28 mouse cellular contexts compared by ENCODE assay signal in the genomic region with DNA sequence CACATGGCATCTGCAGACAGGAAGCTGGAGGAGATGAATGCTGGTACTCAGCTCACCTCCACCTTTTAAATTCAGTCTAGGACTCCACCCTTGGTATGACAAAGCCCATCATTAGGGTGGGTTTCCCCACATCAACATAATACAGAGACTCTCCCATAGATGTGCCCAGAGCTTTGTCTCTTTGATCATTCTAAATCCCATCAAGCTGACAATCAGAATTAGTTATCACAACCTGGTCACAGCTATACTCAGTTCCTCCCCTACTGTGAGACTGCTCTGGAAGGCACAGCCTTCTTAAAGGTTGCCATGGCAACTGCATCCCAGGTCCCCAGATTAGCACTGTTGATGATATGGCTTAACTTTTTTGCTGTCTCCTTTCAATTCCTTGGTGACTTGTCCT.
"Had no signal": no experiment of that assay in that cellular context is flagged by ENCODE, and none has a peak within 500 bp of the region (broad histone marks: within the 10 kb centered on the region; RNA-seq: fewer than 3 reads in every experiment).

No protein-coding gene starts in this region.

- H3K27ac ChIP-seq: gastrocnemius, adult 2 months; heart, embryonic 10.5 days; hindbrain, embryonic 10.5 days; hindbrain, embryonic 12.5 days; hindbrain, embryonic 14.5 days; intestine, embryonic 15.5 days; kidney, embryonic 15.5 days; kidney, postnatal 0 days; layer of hippocampus, adult 2 months; left cerebral cortex, adult 2 months; limb, embryonic 10.5 days; limb, embryonic 12.5 days; liver, embryonic 13.5 days had no signal

- H3K4me3 ChIP-seq: gastrocnemius, adult 2 months; heart, embryonic 10.5 days; heart, embryonic 12.5 days; hindbrain, embryonic 10.5 days; hindbrain, embryonic 12.5 days; intestine, embryonic 15.5 days; kidney, embryonic 15.5 days; layer of hippocampus, adult 2 months; left cerebral cortex, adult 2 months; limb, embryonic 10.5 days; limb, embryonic 12.5 days; liver, embryonic 13.5 days had no signal

- DNase-seq: gastrocnemius, adult 2 months; gastrocnemius, postnatal 10 days; gastrocnemius, postnatal 25 days; heart, adult 18-20 months; heart, postnatal 10 days; heart, postnatal 4 days; kidney, adult 18-20 months; kidney, adult 8-10 months; kidney, postnatal 14 days; kidney, postnatal 36 days; liver; liver, embryonic 13.5 days had no signal

- ATAC-seq: hindbrain, embryonic 16.5 days; inflammation-experienced regulatory T-cells, adult 6 months; intestine, embryonic 15.5 days; intestine, postnatal 0 days had no signal

- H3K36me3 ChIP-seq: heart, embryonic 10.5 days; heart, embryonic 12.5 days; hindbrain, embryonic 10.5 days; hindbrain, embryonic 12.5 days; intestine, embryonic 15.5 days; kidney, embryonic 15.5 days; limb, embryonic 10.5 days; limb, embryonic 12.5 days; liver, embryonic 13.5 days had no signal

- H3K4me1 ChIP-seq: heart, embryonic 10.5 days; heart, embryonic 12.5 days; hindbrain, embryonic 10.5 days; hindbrain, embryonic 12.5 days; intestine, embryonic 15.5 days; kidney, embryonic 15.5 days; liver, embryonic 13.5 days had no signal

- H3K9me3 ChIP-seq: heart, embryonic 10.5 days; heart, embryonic 12.5 days; hindbrain, embryonic 10.5 days; hindbrain, embryonic 12.5 days; intestine, embryonic 15.5 days; kidney, embryonic 15.5 days; limb, embryonic 10.5 days; limb, embryonic 12.5 days; liver, embryonic 13.5 days had no signal

- H3K9ac ChIP-seq: heart, embryonic 12.5 days; hindbrain, embryonic 12.5 days; hindbrain, embryonic 14.5 days; intestine, embryonic 15.5 days; kidney, embryonic 15.5 days; limb, embryonic 12.5 days; liver, embryonic 13.5 days had no signal

- H3K4me2 ChIP-seq: heart, embryonic 12.5 days; hindbrain, embryonic 12.5 days; hindbrain, embryonic 14.5 days; intestine, embryonic 15.5 days; kidney, embryonic 15.5 days; limb, embryonic 12.5 days; liver, embryonic 11.5 days; liver, embryonic 13.5 days had no signal

- H3K27me3 ChIP-seq: hindbrain, embryonic 12.5 days; intestine, embryonic 15.5 days; liver, embryonic 13.5 days had no signal
